Mouse (Mus musculus): ENCODE data around the gene Myo1b.

DNA sequence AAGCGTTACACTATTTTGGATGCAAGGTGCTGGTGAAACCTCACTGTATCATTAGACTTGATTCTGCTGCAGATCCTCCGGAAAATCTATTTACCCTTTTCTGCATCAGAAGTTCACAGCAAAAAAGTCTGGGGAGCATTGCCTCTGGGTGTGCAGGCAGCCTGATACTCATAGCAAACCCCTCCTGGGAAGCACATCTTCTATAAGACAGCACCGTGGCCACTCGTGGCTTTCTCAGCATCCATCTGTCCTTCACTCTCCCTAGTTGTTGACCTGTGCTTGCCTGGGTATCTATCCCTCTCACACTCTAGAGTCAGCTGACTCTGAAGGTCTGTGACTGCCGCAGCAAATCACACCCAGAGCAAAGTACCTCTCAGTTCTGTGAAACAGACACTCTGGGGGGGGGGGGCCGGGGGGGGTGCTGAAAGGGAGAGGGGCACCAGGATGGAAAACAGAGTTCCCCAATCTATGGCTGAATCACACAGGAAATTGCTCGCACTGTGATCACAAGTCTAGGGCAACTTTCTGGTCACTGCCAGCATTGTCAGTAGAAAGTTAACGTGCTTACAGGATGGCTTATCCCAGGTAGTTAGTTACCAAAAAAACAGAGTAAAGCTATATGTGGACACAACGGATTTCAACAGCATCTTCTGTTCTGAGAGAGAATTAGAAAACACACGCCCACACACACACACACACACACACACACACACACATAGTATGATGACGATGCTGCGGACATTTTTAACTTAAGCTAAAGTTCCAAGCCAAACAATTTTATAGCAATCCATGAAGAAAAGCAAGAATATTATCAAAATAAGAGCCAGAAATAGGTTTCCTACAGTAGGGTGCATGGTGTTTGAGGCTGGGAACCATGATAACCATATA is 35.7 kb downstream of the Myo1b start:
- TF ChIP-seq CTCF (IDR thresholded peaks at IDR 0.05; ENCODE audit: low read depth, low read length), result no peak
- TF ChIP-seq POLR2A (IDR thresholded peaks at IDR 0.05; ENCODE audit: extremely low read depth, insufficient read depth, low read length), result no peak

Measured in liver, adult 2 months (tissue).